Mouse (Mus musculus) lung, embryonic 14.5 days (tissue): ENCODE data around the gene Eif4e3. TPM values are rescaled to one million over a fixed set of nuclear protein-coding genes. Genes with fewer than 3 reads are reported as not detected.

Experiments used
- ATAC-seq: fragments of 200-750 bp; cut with Nextera tagmentation; 2 replicates; pipeline ENCODE4 v1.8.0; 2017; ENCODE audit warnings: mild to moderate bottlenecking, moderate TSS enrichment, moderate library complexity; ENCODE audit not compliant: insufficient read depth
- DNase-seq: peaks from one replicate; pipeline ENCODE4 v3.0.0-alpha.2; 2015
- H3K27ac ChIP-seq: fragments of 300-500 bp; sonication (generic); 2 replicates; pipeline ENCODE4 v1.5.1; 2014; ENCODE audit warnings: low read depth, mild to moderate bottlenecking, moderate library complexity
- H3K27me3 ChIP-seq: fragments of 300-500 bp; sonication (generic); 2 replicates; pipeline ENCODE4 v1.6.1; 2014; ENCODE audit warnings: low read length, control low read depth; ENCODE audit not compliant: insufficient read depth
- H3K36me3 ChIP-seq: fragments of 300-500 bp; sonication (generic); 2 replicates; pipeline ENCODE4 v1.6.1; 2014; ENCODE audit warnings: control low read depth; ENCODE audit not compliant: insufficient read depth
- H3K4me1 ChIP-seq: fragments of 300-500 bp; sonication (generic); 2 replicates; pipeline ENCODE4 v1.6.1; 2014; ENCODE audit warnings: antibody characterized with exemption, control low read depth; ENCODE audit not compliant: insufficient read depth
- H3K4me2 ChIP-seq: fragments of 300-500 bp; sonication (generic); 2 replicates; pipeline ENCODE4 v1.6.1; 2014; ENCODE audit warnings: mild to moderate bottlenecking
- H3K4me3 ChIP-seq: fragments of 300-500 bp; sonication (generic); 2 replicates; pipeline ENCODE4 v1.5.1; 2014; ENCODE audit warnings: low read depth, low read length
- H3K9ac ChIP-seq: fragments of 300-500 bp; sonication (generic); 2 replicates; pipeline ENCODE4 v1.6.1; 2014
- H3K9me3 ChIP-seq: fragments of 300-500 bp; sonication (generic); 2 replicates; pipeline ENCODE4 v1.6.1; 2016; ENCODE audit warnings: low read depth, low read length, control low read depth
- CTCF ChIP-seq: IDR thresholded peaks from 2 replicates; pipeline ENCODE4 v1.5.1; 2016; ENCODE audit warnings: antibody characterized with exemption, low read depth
- WGBS: fragments of 180-500 bp; shearing (Covaris S2); extraction: QIAGEN DNeasy Blood & Tissue Kit; methylation state at CpG from one replicate; pipeline ENCODE4 v1.1.7; 2014; 5-methylcytosine and 5-hydroxymethylcytosine counted together
- polyA plus RNA-seq: library from polyadenylated mRNA; unstranded; fragments of >200 nt; fragmentation: Nextera tagmentation; extraction: Ambion mirVana; gene quantifications from 2 replicates; pipeline ENCODE4 v1.2.1, GENCODE M21; 2014

Eif4e3 gene
- polyA plus RNA-seq, 1 experiment from 2014 or later: 27.8 TPM

- WGBS: 72% methylated on average over 8 of the region's 8 CpGs
- no peak for ATAC-seq
- Histone ChIP-seq H3K4me2 (no peak overlapping the region), H3K4me1 (peaks cover 11% of the 10 kb centered on the region), H3K9me3 (no peaks in the 10 kb centered on the region), H3K27ac (no peak overlapping the region), H3K36me3 (no peaks in the 10 kb centered on the region), H3K4me3 (no peak overlapping the region), H3K9ac (no peak overlapping the region), H3K27me3 (no peaks in the 10 kb centered on the region)
- no peak for TF ChIP-seq CTCF
- no peak for DNase-seq
Measured at GRCm38 (mm10) chr6:99663232-99663631, 3.3 kb downstream of the Eif4e3 start.

- no peak for TF ChIP-seq CTCF
- Histone ChIP-seq H3K27me3 (no peaks in the 10 kb centered on the region), H3K9me3 (no peaks in the 10 kb centered on the region), H3K9ac (no peak overlapping the region), H3K4me2 (no peak overlapping the region), H3K36me3 (no peaks in the 10 kb centered on the region), H3K4me1 (peaks cover 6% of the 10 kb centered on the region; the same call in 1 of the 2 replicates), H3K27ac (peak overlapping the region; percentile 38; the same call in 1 of the 2 replicates), H3K4me3 (no peak overlapping the region)
- 17% methylated on average over 3 of the region's 3 CpGs for WGBS
- ATAC-seq (peak; percentile 54; the same call in 1 of the 2 replicates), DNase-seq (peak; percentile 70)
Measured at GRCm38 (mm10) chr6:99660443-99660842, 6.1 kb downstream of the Eif4e3 start.

DNA sequence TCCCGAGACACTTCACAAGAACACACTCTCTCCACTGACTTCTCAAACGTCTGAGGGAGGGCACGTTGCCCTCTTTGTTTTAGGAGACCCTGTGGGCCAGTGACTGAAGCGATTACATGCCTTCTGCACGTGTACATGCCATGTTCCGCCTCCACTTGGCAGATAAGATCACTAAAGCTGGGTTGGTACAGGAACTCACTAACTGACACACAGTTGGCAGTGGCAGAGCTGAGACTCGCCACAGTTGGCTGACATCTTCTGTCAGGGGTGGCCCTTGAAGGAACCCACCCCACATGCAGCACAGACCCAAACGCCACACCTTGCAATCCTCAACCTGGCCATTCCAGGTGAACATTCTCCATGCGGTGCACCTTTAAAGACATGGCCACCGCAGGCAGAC lies 8.0 kb downstream of the Eif4e3 start:
- Histone ChIP-seq H3K4me2 (no peak overlapping the region), H3K27ac (no peak overlapping the region), H3K9me3 (no peaks in the 10 kb centered on the region), H3K4me1 (peaks cover 6% of the 10 kb centered on the region; the same call in 1 of the 2 replicates), H3K36me3 (no peaks in the 10 kb centered on the region), H3K27me3 (no peaks in the 10 kb centered on the region), H3K4me3 (no peak overlapping the region), H3K9ac (no peak overlapping the region)
- ATAC-seq (no peak), DNase-seq (no peak)
- 80% methylated on average over 10 of the region's 10 CpGs for WGBS
- TF ChIP-seq CTCF: no peak

DNA sequence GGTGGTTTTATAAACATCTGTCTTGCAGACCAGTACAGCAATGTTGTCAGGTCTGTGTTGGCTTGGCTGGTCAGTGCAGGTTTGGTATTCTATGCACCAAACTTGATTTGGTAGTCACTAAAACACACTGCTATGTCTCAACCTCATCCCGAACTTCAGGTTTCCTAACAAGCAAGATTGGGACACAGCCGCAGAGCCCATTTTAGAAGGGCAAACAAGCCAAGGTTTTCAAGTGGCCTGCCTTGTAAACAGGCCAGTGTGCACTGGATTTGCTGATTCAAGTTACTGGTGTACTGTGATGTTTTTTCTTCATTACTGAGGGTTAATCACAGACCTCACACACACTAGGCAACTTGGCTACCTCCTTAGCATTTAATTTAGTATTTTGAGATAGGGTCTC lies 10.5 kb downstream of the Eif4e3 start:
- no peak overlapping the region for H3K27ac ChIP-seq
- peaks cover 6% of the 10 kb centered on the region; the same call in 1 of the 2 replicates for H3K4me1 ChIP-seq
- 67% methylated on average over 2 of the region's 2 CpGs for WGBS
- H3K4me2 ChIP-seq: no peak overlapping the region
- no peak for TF ChIP-seq CTCF
- no peak overlapping the region for H3K4me3 ChIP-seq
- H3K9me3 ChIP-seq: no peaks in the 10 kb centered on the region
- H3K27me3 ChIP-seq: no peaks in the 10 kb centered on the region
- H3K9ac ChIP-seq: no peak overlapping the region
- H3K36me3 ChIP-seq: no peaks in the 10 kb centered on the region
- no peak for ATAC-seq
- no peak for DNase-seq

GRCm38 (mm10) chr6:99655488-99655887 lies 11.1 kb downstream of the Eif4e3 start:
- no peak for ATAC-seq
- H3K9me3 ChIP-seq: no peaks in the 10 kb centered on the region
- H3K4me1 ChIP-seq: 0 out of 2 replicates have a peak, but pooled peaks cover under 1% of the 10 kb centered on the region
- no peak for TF ChIP-seq CTCF
- H3K9ac ChIP-seq: no peak overlapping the region
- WGBS: 47% methylated on average over 7 of the region's 7 CpGs
- no peak overlapping the region for H3K4me2 ChIP-seq
- no peak overlapping the region for H3K27ac ChIP-seq
- no peak overlapping the region for H3K4me3 ChIP-seq
- no peaks in the 10 kb centered on the region for H3K36me3 ChIP-seq
- H3K27me3 ChIP-seq: no peaks in the 10 kb centered on the region
- no peak for DNase-seq

GRCm38 (mm10) chr6:99654343-99654742 lies 12.2 kb downstream of the Eif4e3 start:
- ATAC-seq (no peak), DNase-seq (no peak)
- no peak for TF ChIP-seq CTCF
- 26% methylated on average over 5 of the region's 5 CpGs for WGBS
- Histone ChIP-seq H3K27me3 (no peaks in the 10 kb centered on the region), H3K9ac (no peak overlapping the region), H3K27ac (no peak overlapping the region), H3K4me3 (no peak overlapping the region), H3K4me1 (no peaks in the 10 kb centered on the region), H3K4me2 (no peak overlapping the region), H3K9me3 (no peaks in the 10 kb centered on the region), H3K36me3 (no peaks in the 10 kb centered on the region)

GRCm38 (mm10) chr6:99652341-99652740 lies 14.2 kb downstream of the Eif4e3 start:
- H3K9ac ChIP-seq: no peak overlapping the region
- peak; percentile 58 for DNase-seq

DNA sequence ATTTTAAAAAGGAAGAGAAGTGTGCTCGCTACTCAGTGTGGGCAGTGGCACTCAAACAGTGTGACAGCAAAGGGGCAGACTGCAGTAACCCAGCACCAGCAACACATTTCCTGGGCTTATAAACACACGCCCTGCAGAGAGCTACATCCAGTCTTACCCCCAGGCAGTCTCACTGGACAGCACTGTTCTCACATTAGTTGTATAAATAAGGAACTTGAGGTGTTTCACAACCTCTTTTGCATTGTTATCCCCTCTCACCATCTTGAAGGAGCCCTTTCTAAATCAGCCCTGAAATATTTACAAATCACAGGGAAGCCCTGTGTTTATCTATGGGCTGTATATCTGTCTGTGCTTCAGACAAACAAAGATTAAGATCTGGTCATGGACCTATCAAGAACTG lies 17.3 kb downstream of the Eif4e3 start:
- Histone ChIP-seq H3K27me3 (no peaks in the 10 kb centered on the region), H3K4me1 (peaks cover 11% of the 10 kb centered on the region), H3K4me2 (no peak overlapping the region), H3K27ac (no peak overlapping the region), H3K9ac (no peak overlapping the region), H3K4me3 (no peak overlapping the region), H3K9me3 (no peaks in the 10 kb centered on the region), H3K36me3 (no peaks in the 10 kb centered on the region)
- DNase-seq: no peak
- TF ChIP-seq CTCF: no peak
- 45% methylated on average over 2 of the region's 2 CpGs for WGBS
- no peak for ATAC-seq

More at GRCm38 (mm10) chr6:99652341-99652740, 14.2 kb downstream of the Eif4e3 start:
- ATAC-seq: no peak; the same call in 1 of the 2 replicates
- Histone ChIP-seq H3K4me3 (no peak overlapping the region), H3K27me3 (no peaks in the 10 kb centered on the region), H3K4me2 (no peak overlapping the region), H3K4me1 (no peaks in the 10 kb centered on the region), H3K9me3 (no peaks in the 10 kb centered on the region), H3K36me3 (no peaks in the 10 kb centered on the region), H3K27ac (no peak overlapping the region)
- peak; percentile 44 for TF ChIP-seq CTCF
- WGBS: 67% methylated on average over 2 of the region's 2 CpGs
